Mouse (Mus musculus) embryonic facial prominence, embryonic 13.5 days (tissue): ENCODE results near the gene Ahdc1. TPM values are rescaled to one million over a fixed set of nuclear protein-coding genes. Genes with fewer than 3 reads are reported as not detected.

Experiments
- ATAC-seq: fragments of 200-750 bp; cut with Nextera tagmentation; 2 replicates; pipeline ENCODE4 v1.8.0; 2017; ENCODE audit warnings: low read depth; ENCODE audit not compliant: insufficient number of reproducible peaks, insufficient read depth, low FRiP score, low TSS enrichment
- H3K27ac ChIP-seq: fragments of 300-500 bp; sonication (generic); 2 replicates; pipeline ENCODE4 v1.5.1; 2015; ENCODE audit warnings: moderate library complexity, mild to moderate bottlenecking, inconsistent platforms
- H3K27me3 ChIP-seq: fragments of 300-500 bp; sonication (generic); 2 replicates; pipeline ENCODE4 v1.6.1; 2015; ENCODE audit warnings: mild to moderate bottlenecking, inconsistent platforms
- H3K36me3 ChIP-seq: fragments of 300-500 bp; sonication (generic); 2 replicates; pipeline ENCODE4 v1.6.1; 2015; ENCODE audit warnings: mild to moderate bottlenecking, inconsistent platforms
- H3K4me1 ChIP-seq: fragments of 300-500 bp; sonication (generic); 2 replicates; pipeline ENCODE4 v1.6.1; 2015; ENCODE audit warnings: inconsistent platforms
- H3K4me2 ChIP-seq: fragments of 300-500 bp; sonication (generic); 2 replicates; pipeline ENCODE4 v1.6.1; 2015; ENCODE audit warnings: moderate library complexity, mild to moderate bottlenecking, inconsistent platforms
- H3K4me3 ChIP-seq: fragments of 300-500 bp; sonication (generic); 2 replicates; pipeline ENCODE4 v1.5.1; 2015; ENCODE audit warnings: mild to moderate bottlenecking, inconsistent platforms
- H3K9ac ChIP-seq: fragments of 300-500 bp; sonication (generic); 2 replicates; pipeline ENCODE4 v1.6.1; 2015; ENCODE audit warnings: mild to moderate bottlenecking, inconsistent platforms
- H3K9me3 ChIP-seq: fragments of 300-500 bp; sonication (generic); 2 replicates; pipeline ENCODE4 v1.6.1; 2016; ENCODE audit warnings: inconsistent platforms
- WGBS: fragments of 180-500 bp; shearing (Covaris S2); methylation state at CpG from one replicate; pipeline ENCODE4 v1.1.7; 2015; ENCODE audit warnings: mixed read lengths; 5-methylcytosine and 5-hydroxymethylcytosine counted together
- polyA plus RNA-seq: library from polyadenylated mRNA; unstranded; fragments of >200 nt; fragmentation: Nextera tagmentation; extraction: Ambion mirVana; gene quantifications from 2 replicates; pipeline ENCODE4 v1.2.1, GENCODE M21; 2015

Ahdc1 gene
- polyA plus RNA-seq = 12.8 and 14.3 TPM in 2 replicates

DNA sequence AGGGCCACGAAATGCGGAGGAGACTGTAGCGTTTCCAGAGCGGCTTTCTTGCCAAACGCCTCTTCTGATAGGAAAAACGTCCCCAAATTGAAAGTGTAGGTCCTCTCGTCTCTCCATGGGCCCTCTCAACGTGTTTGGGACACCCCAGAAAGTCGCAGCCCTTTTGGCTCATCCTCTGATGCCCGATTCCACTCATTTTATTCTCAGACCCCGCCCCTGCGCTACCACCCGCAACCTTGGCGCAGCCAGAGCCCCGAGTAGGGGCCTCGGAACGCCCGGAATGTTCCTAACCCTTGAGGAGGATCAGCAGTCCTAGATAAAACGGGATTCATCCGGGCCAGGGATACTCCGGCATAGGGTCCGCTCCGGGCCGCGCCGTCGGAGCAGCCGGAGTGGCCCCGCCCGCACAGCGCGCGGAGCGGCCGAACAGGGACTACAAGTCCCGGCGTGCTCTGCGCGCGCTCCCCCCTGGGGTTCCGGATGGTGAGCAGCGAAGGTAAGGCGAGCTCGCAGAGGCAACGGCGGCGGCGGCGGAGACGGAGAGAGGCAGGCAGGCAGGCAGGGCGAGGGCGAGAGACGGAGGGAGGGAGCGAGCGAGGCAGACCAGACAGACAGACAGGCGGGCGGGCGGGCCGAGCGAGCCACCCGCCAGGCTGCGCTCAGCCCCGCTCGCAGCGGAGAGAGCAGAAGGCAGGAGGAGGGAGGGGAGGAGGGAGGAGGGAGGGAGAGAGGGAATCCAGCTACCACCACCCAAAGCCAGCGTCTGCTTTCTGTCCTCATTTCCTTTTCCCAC is at the start of gene Ahdc1:
Gene Ahdc1 (plus strand): TSS at position 233 of the 793 bp plus-strand sequence.
- Histone ChIP-seq H3K27ac (peak within 1 kb of the TSS; percentile 98), H3K27me3 (peaks cover 17% of the 10 kb centered on the region), H3K9me3 (no peaks in the 10 kb centered on the region), H3K4me3 (peak within 1 kb of the TSS; percentile 91), H3K36me3 (no peaks in the 10 kb centered on the region), H3K9ac (peak within 1 kb of the TSS; percentile 100), H3K4me2 (peak within 1 kb of the TSS; percentile 94), H3K4me1 (peaks cover 40% of the 10 kb centered on the region)
- under 1% methylated on average over 66 of the region's 66 CpGs for WGBS
- peak; percentile 74 for ATAC-seq

DNA sequence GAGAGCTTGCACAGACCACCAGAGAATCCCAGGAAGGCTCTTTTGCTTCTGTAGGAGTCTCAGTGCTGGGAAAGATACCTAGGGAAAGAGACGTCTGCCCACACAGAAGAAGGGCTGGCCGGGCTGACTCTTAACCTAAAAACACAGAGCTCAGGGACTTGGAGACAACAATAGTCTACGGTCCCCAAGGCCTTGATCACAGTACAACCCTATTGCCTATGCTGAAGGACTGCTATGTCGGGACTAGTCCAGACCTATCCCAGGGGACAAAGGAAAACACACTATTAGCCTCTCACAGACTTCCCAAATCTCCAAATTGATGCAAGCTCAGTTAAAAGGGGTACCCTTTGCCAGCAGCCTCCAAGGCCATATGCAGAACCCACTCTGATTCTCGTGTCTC is 49.2 kb upstream of the Ahdc1 start:
- peaks cover 28% of the 10 kb centered on the region for H3K4me1 ChIP-seq
- no peak overlapping the region for H3K27ac ChIP-seq
- no peaks in the 10 kb centered on the region for H3K27me3 ChIP-seq
- no peak overlapping the region for H3K4me2 ChIP-seq
- no peak for ATAC-seq
- no peaks in the 10 kb centered on the region for H3K9me3 ChIP-seq
- no peak overlapping the region for H3K9ac ChIP-seq
- no peak overlapping the region for H3K4me3 ChIP-seq
- no peaks in the 10 kb centered on the region for H3K36me3 ChIP-seq
- 75% methylated on average over 5 of the region's 5 CpGs for WGBS

DNA sequence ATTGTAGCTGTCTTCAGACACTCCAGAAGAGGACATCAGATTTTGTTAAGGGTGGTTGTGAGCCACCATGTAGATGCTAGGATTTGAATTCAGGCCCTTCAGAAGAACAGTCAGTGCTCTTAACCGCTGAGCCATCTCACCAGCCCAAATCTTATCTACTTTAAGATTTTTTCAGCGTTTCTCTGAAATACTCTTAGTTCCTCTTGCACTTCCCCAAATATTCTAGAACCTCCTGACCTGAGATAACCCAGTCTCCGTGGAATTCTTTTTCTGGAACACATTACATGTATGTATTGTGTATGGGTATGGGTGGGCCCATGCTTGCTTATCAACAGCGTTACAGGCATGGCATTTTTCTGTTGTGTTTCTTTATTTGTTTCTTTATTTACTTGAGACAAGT is 48.4 kb upstream of the Ahdc1 start:
- Histone ChIP-seq H3K9me3 (no peaks in the 10 kb centered on the region), H3K36me3 (no peaks in the 10 kb centered on the region), H3K4me1 (peaks cover 28% of the 10 kb centered on the region), H3K27me3 (no peaks in the 10 kb centered on the region), H3K4me3 (no peak overlapping the region), H3K9ac (no peak overlapping the region), H3K4me2 (no peak overlapping the region), H3K27ac (no peak overlapping the region)
- 94% methylated on average over 4 of the region's 4 CpGs for WGBS
- no peak for ATAC-seq

DNA sequence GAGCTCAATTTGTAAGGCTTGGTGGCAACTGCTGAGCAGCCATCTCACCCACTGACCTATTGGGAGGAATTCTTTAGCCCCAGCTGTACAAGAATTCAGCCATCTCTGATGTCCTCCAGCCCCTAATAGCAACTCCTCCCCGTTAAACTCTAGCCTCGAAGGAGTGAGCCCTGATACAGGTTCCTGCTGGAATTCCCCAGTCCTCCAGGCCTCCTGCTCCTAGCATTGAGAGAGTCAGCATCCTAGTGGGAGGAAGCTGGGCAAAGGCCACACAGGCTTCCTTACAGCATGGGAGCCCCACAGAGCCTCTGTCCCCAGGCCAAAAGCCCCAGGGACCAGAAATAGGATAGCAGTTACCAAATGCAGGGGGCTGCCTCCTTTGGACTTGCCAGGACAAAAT is 47.6 kb upstream of the Ahdc1 start:
- peaks cover 31% of the 10 kb centered on the region for H3K4me1 ChIP-seq
- ATAC-seq = no peak
- H3K27ac ChIP-seq = no peak overlapping the region
- H3K36me3 ChIP-seq = no peaks in the 10 kb centered on the region
- H3K4me3 ChIP-seq = no peak overlapping the region
- H3K4me2 ChIP-seq = no peak overlapping the region
- WGBS = 33% methylated on average over 2 of the region's 2 CpGs
- no peaks in the 10 kb centered on the region for H3K27me3 ChIP-seq
- no peak overlapping the region; the same call in 1 of the 2 replicates for H3K9ac ChIP-seq
- no peaks in the 10 kb centered on the region for H3K9me3 ChIP-seq

DNA sequence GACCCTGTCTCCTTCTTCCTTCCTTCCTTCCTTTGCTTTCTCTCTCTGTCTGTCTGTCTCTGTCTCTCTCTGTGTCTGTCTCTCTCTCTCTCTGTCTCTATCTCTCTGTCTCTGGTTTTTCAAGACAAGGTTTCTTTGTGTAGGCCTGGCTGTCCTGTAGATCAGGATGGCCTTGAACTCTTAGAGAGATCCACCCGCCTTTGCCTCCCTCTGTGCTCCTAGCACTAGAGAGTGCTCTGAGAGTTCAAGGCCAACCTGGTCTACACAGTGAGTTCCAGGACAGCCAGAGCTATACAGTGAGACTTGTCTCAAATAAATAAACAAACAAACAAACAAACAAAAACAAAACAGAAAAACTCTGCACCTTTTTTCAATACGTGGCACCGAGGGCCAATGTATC is 47.0 kb upstream of the Ahdc1 start:
- no peak for ATAC-seq
- no peaks in the 10 kb centered on the region for H3K27me3 ChIP-seq
- H3K27ac ChIP-seq = no peak overlapping the region
- peaks cover 25% of the 10 kb centered on the region for H3K4me1 ChIP-seq
- no peaks in the 10 kb centered on the region for H3K9me3 ChIP-seq
- H3K36me3 ChIP-seq = no peaks in the 10 kb centered on the region
- WGBS = 38% methylated on average over 3 of the region's 3 CpGs
- no peak overlapping the region for H3K4me2 ChIP-seq
- H3K9ac ChIP-seq = no peak overlapping the region
- no peak overlapping the region for H3K4me3 ChIP-seq

DNA sequence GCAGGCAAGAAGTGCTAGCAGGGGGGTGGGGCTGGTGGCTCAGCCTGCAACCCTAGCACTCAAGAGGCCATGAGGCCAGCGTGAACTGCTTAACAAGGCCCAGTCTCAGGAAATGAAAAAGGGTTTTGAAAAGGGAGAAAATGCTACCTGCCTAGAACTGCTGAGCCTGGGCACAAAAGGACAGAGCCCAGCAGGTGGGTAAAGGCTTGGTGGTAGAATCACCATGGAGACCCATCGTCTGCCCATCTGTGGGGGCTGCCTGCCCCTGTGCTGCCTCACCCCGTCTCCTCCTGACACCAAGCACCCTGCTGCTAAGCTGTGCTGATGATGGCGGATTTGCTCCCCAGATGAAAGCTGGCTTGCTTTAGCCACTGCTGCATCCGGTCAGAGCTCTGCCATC is 46.6 kb upstream of the Ahdc1 start:
- Histone ChIP-seq H3K9ac (no peak overlapping the region), H3K27me3 (no peaks in the 10 kb centered on the region), H3K4me1 (peaks cover 21% of the 10 kb centered on the region), H3K9me3 (no peaks in the 10 kb centered on the region), H3K4me3 (no peak overlapping the region), H3K4me2 (no peak overlapping the region), H3K36me3 (no peaks in the 10 kb centered on the region), H3K27ac (no peak overlapping the region)
- 44% methylated on average over 5 of the region's 5 CpGs for WGBS
- ATAC-seq = no peak

DNA sequence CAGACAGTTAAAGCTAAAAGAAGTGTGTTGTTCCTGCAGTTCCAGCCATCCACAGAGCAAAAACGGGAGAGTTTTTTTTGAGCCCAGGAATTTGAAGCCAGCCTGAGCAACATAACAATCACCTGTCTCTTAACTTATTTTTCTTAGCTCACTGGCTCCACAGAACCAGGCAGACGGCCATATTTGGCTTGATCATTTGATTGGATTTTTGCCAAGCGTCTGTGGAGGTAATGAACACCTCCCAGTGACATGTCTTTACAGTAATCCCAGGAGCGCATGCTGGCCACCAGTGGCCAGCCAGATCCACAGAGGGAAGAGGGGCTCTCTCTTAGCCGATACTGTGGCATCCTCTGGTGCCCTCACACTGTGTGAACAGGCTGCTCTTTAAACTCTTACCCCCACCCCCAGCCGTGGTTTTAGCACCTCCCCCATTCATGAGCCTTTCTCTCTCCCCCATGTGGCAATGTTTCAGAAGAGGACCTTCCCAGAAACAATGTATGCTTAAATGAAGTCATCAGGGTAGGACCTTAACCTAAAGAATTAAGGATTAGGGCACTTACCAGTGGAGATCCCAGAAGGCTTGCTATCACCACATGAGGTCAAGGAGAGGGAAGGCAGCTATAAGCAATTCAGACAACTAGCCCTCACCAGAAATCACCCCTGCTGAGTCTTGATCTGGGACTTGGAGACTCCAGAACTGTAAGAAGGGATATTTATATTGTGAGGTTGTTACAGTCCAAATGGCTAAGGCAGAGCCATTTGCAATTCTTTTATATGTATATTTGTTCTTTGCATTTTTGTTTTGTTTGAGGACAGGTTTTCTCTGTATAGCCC is 42.7 kb upstream of the Ahdc1 start:
- H3K9me3 ChIP-seq = no peaks in the 10 kb centered on the region
- peaks cover 4% of the 10 kb centered on the region; the same call in 1 of the 2 replicates for H3K4me1 ChIP-seq
- 35% methylated on average over 6 of the region's 6 CpGs for WGBS
- H3K27ac ChIP-seq = no peak overlapping the region
- no peak overlapping the region for H3K9ac ChIP-seq
- no peak for ATAC-seq
- no peak overlapping the region for H3K4me2 ChIP-seq
- H3K36me3 ChIP-seq = no peaks in the 10 kb centered on the region
- H3K4me3 ChIP-seq = no peak overlapping the region
- peaks cover 21% of the 10 kb centered on the region for H3K27me3 ChIP-seq

DNA sequence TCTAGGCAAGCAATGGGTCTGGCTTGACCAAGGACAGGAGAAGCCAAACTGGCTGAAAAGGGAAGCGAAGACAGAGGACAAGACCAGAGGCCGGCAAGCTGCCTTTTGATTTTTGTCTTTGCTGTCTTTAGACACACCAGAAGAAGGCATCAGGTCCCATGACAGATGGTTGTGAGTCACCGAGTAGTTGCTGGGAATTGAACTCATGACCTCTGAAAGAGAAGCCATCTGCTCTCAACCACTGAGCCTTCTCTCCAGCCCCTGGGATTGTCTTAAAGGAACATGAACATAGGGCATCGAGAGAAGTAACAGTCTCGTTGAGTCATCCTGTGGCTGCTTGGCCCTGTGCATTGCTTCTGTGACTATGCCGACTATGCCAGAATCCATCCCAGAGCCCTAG is 39.5 kb upstream of the Ahdc1 start:
- Histone ChIP-seq H3K36me3 (no peaks in the 10 kb centered on the region), H3K27me3 (peaks cover 54% of the 10 kb centered on the region), H3K27ac (no peak overlapping the region), H3K9me3 (no peaks in the 10 kb centered on the region), H3K9ac (no peak overlapping the region), H3K4me1 (peaks cover 23% of the 10 kb centered on the region), H3K4me2 (no peak overlapping the region), H3K4me3 (no peak overlapping the region)
- no peak for ATAC-seq
- 71% methylated on average over 6 of the region's 6 CpGs for WGBS

DNA sequence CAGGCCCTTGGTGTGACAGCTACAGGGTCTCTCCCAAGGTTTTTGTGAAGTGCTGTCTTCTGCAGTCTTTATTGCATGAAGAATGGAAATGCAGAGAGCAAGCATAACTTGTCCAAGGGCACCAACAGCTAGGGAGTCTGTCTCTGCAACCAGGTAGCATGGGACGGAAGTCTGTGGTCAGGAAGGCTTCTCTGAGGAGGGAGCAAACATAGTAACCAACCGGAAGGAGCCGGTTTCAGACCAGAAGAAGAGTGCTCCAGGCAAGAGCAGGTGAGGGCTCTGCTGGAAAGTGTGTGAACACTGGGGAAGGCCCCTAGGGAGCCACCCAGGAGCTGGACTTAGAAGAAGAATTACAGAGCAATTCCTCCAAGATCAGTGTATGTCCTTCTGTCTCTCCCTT is 39.0 kb upstream of the Ahdc1 start:
- no peak for ATAC-seq

DNA sequence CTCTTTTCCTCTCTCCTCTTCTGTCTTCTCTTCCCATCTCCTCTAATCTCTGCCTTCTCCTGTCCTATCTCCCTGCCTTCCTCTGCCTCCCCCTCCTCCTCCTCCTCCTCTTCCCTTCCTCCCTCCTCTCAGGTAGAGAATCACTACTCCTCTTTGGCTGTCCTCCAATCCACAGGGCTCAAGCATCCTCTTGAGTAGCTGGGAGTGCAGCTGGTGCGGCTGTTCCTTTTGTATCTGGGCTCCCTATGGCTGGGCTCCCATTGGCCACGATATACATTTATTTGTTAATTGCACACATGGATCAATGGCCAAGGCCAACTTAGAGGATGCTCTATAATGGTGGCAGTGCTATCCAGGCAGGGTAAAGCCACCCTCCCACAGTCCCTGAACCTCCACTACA is 38.5 kb upstream of the Ahdc1 start:
- whole genome bisulfite sequencing = 33% methylated on average over 2 of the region's 2 CpGs
- Histone ChIP-seq H3K4me2 (no peak overlapping the region), H3K4me1 (peaks cover 23% of the 10 kb centered on the region), H3K9ac (no peak overlapping the region), H3K9me3 (no peaks in the 10 kb centered on the region), H3K27me3 (peaks cover 63% of the 10 kb centered on the region), H3K36me3 (no peaks in the 10 kb centered on the region), H3K27ac (no peak overlapping the region), H3K4me3 (no peak overlapping the region)
- ATAC-seq = no peak

More for the DNA sequence above, 39.0 kb upstream of the Ahdc1 start:
- Histone ChIP-seq H3K36me3 (no peaks in the 10 kb centered on the region), H3K9me3 (no peaks in the 10 kb centered on the region), H3K4me3 (no peak overlapping the region), H3K27me3 (peaks cover 59% of the 10 kb centered on the region), H3K4me2 (no peak overlapping the region), H3K9ac (no peak overlapping the region), H3K4me1 (peaks cover 23% of the 10 kb centered on the region), H3K27ac (no peak overlapping the region)
- WGBS = 76% methylated on average over 3 of the region's 3 CpGs

DNA sequence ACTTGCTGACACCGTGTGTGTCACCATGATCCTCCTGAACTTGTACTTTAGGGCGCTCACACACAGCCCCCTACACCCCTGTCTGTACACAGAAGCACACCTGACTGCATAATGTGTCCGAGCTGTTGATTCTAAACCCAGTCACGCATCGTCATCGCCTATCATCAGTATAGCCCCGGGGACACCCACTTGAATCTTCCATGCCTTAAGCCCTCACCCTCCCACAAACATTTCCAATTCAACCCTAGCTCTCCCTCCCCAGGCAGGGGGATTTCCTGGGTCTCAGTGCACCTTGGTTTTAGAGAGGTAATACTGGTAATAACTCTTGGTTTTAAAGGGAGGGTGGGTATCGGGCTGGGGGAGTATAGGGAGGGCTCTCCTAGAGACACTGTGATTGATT is 37.9 kb upstream of the Ahdc1 start:
- Histone ChIP-seq H3K4me2 (no peak overlapping the region), H3K36me3 (no peaks in the 10 kb centered on the region), H3K9ac (no peak overlapping the region), H3K4me3 (no peak overlapping the region), H3K9me3 (no peaks in the 10 kb centered on the region), H3K4me1 (peaks cover 21% of the 10 kb centered on the region), H3K27me3 (peaks cover 64% of the 10 kb centered on the region), H3K27ac (no peak overlapping the region)
- WGBS = 39% methylated on average over 8 of the region's 8 CpGs
- ATAC-seq = no peak
